Mouse (Mus musculus): Measurements from ENCODE around the gene Ppip5k2.

DNA sequence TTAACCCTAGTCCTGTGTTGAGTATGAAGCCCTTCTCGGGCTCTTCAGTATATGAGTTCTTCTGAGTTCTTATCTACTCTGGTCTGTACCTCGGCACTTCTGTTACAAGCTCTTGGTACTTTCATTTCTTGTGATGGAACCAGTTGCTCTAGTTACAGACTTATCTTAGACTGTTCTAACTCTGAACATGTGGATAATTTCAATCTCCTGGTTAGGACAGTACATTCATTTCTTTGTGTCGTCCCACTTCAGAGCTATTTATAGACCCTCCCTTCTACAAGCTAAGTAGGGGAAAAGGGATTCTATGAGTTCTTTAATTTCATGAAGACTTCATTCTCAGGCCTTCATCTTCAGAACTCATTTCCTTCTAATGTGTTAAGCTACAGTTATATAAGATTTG lies 17.5 kb upstream of the Ppip5k2 start:
- TF ChIP-seq CTCF (IDR thresholded peaks at IDR 0.05; ENCODE audit: extremely low read depth, insufficient read length, insufficient replicate concordance, low read depth, low read length) (no peak), POLR2A (IDR thresholded peaks at IDR 0.05; ENCODE audit: low read depth, low read length) (no peak)
